Mouse (Mus musculus) c-Kit-negative CD71-positive TER-119-positive erythroid progenitor cells, embryonic 14.5 days (primary cell): ENCODE measurements around the gene Tpbgl.

Source experiments
- DNase-seq: peaks from one replicate; pipeline ENCODE4 v3.0.0-alpha.2; 2013; ENCODE audit warnings: low read depth, low spot score

The Tpbgl gene

GRCm38 (mm10) chr7:99626376-99627270 lies at the start of gene Tpbgl:
Tpbgl (minus strand) TSS chr7:99627103.
- no peak for DNase-seq

DNA sequence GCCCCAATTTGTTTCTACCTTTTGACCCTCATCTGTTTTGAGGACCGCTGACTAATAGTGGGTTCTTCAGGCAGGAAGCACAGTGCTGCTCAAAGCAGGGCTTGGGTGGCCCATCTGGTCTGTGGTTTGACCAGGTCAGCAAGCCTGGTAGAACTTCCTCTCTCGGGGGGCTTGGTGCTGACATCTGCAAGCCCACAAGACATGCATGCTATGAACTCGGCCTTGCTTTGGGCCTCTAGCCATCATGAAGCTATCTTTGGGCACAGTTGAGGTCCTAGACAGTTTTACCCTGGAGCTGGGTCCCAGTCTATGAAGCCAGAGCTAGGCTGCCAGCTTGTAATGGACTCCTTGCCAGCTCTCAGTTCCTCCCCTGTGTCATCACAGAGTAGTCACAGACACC lies 48.0 kb upstream of the Tpbgl start:
- no peak for DNase-seq

DNA sequence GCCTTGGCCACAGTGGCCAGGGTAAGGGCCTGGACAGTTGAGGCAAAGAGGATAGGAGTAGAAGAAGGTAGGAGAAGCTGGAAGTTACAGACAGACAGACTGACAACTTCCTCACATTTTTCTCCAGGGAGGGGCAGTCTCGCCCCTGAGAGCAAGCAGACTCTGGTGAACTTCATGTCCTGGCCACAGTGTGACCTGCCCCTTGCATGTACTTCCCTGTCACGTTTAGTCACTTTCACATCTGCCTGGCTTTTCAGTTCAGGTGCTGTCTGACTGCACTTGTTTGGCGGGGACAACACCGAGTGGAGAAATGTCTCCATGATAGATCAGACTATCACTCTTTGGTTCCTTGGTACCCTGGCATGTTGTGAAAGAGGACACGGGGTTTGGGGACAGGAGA lies 47.3 kb upstream of the Tpbgl start:
- DNase-seq: no peak

DNA sequence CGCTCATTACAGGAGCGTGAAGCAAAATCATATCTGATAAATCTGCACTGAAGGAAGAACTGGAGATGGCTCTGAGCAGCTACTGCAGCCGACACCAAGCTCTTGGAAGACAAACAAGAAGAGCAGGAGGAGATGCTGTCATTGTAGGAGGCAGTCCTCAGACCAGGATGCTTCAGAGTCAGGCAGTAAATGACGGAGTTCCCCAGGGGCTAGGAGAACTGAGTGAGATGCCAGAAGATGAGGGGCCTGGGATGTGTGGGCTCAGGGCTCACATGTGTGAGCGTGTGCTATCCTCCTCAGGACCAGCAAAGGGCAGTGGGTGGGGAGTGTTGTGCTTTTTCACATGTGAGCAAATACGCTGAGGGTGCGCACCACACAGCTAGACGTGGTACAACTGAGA lies 46.3 kb upstream of the Tpbgl start:
- no peak for DNase-seq

DNA sequence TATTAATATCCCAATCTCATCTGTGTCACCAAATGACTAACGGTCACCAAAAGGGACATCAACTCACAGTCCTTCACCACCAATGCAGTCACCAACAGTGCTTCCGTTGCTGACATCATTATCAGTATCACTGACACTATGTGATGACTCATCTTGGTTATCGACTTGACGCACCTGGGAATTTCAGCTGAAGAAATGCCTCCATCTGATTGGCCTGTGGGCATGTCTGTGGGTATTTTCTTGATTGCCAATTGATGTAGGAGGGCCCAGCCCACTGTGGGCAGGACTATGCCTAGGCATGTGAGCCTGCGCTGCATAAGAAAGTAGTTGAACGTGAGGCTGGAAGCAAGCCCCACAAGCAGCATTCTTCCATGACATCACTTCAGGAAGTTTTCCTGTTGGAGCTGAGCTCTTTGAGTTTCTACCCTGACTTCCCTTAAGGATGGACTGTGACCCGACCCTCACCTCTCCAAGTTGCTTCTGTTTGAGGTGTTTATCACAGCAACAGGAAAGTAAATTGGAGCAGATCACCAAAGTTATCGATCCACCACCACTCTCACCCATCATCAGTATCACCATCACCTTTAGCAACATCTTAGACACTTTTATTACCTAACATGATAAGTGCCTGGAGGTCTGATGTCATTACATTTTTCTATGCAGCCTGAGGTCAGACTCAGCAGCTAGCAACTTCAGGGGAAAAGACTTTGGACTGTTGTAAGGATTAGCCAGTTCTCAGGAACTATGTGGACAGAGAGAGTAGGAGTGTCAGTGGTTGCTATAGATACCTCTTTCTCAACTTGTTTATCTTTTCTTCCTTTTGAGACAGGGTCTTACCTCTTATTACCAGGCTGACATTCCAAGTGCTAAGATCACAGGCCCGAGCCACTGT lies 44.9 kb upstream of the Tpbgl start:
- DNase-seq: peak; percentile 37

- no peak for DNase-seq
These were observed 44.0 kb upstream of the Tpbgl start for GRCm38 (mm10) chr7:99670915-99671314.

- no peak for DNase-seq
These were observed 41.9 kb upstream of the Tpbgl start for GRCm38 (mm10) chr7:99668802-99669201.

- DNase-seq: no peak
These were observed 40.2 kb upstream of the Tpbgl start for GRCm38 (mm10) chr7:99667096-99667495.

GRCm38 (mm10) chr7:99665731-99666452 lies 39.0 kb upstream of the Tpbgl start:
- no peak for DNase-seq

DNA sequence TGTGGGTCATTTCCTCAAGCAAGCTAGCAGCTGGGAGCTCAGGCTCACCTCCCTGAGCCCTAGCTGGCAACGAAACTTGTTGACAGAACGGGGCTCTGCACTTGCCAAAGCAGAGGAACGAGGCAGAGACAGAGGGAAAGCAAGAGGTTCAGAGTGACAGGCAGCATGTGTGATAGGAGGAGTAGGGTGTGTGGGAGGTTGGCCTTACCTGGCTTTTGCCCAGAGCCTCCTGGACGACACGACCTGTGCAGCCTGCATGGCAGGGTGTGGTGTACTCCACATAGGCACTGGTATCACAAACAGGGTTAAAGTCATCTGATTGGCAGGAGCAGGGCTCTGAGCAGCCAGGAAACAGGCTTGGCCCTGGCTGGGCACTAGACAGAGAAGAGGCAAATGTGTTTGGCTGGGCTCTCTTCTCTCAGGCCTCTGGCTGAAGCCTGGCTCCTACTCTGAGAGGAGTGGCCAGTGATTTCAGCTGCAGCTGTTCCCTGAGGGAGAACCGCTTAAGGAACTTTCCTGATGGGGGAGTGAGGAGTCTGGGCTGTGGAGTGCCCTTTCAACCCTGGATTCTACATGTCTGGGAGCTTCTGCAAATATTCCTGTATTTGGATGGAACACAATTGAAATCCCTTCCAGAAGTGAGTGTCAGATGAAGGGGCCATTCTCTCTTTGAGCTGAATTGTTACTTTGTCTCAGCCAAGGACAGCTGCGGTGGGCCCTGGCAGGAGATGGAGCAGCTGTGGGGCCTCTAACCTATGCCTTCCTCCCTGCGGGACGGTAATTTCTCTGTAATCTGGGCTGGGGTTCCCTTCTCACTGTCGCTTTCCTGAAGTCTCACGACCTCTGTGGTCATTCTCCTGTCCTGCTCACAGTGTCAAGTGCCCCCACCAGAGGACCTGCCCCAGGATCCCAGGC lies 37.9 kb upstream of the Tpbgl start:
- no peak for DNase-seq

DNA sequence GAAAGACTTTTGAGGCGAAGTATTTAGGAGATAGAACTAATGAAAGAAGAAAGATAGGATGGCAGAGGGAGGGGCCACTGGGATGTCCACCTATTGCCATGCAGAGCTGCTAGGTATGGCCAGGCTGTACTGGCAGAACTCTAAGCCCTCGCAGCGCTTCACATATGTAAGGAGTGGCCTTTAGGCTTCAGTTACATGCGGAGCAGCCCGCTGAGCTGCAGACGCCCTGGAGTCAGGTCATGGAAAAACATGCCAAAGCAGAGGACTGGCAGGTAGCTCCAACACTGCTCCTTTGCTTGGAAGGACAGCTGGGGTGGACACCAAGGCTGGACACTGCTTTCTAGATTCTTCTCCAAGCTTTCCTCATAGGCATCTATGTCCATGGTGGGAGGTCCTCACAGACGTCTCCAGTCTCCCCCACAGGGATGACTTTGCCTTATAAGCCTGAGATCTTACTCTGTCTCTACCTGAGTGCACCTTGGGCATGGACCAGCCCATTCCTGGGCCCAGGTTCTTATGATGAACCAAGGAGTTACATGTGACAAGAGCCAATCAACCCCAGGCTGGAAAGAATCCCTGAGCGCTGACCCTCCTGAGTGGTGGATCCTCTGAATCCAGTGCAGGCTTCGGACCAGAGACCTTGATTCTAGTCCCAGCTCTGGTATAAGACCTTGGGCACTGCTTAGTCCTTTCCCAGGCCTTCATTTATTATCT lies 36.8 kb upstream of the Tpbgl start:
- no peak for DNase-seq

- DNase-seq: no peak
These were observed 35.4 kb upstream of the Tpbgl start for GRCm38 (mm10) chr7:99662311-99662710.

DNA sequence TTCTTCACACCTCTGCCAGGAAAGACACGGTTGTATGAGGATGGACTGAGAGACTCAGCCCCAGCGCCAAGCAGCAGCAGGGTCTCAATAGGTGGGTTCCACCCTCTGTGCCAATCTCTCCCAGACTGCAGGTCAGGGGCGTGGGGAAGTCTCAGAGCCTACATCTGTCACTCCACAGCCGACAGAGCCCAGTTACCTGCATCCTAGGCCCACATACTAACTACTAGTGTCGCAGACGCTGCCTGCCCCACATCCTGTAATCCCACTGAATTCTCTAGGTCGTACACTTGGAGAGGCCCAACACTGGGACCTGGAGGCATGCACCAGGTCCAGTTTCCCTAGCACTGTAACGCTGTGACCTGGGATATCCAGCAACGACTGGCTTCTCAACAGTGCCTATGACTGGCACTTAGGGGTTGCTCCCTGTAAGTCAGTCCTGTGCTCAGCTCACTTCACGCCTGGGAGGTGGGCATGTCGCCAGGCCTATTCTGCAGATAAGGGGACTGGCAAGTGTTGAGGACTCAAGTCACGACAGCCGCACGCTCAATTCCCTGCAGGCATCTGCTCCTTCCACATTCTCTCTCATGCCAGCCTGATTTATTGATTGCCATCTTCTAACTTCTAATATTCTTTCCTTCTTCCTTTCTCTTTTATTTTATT lies 34.8 kb upstream of the Tpbgl start:
- no peak for DNase-seq

DNA sequence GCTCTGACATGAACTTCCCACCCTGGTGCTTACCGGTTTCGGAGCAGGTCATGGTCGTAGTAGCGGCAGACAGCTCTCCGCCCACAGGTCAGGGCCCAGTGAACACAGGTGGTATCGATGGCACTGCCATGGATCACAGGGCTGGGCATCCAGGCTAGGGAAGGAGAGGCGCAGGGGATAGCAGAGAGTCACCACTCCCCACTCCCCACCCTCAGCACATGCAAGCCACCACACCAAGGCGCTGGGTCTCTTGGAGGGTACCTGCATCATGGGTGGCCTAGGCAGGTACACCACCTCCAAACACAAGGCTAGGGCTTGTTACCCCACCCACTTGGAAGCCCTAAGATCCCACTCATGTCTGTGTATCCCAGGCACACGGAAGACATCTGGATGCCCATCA lies 34.2 kb upstream of the Tpbgl start:
- DNase-seq: no peak

- DNase-seq: peak; percentile 66
These were observed 32.6 kb upstream of the Tpbgl start for GRCm38 (mm10) chr7:99659379-99660029.

- no peak for DNase-seq
These were observed 27.3 kb upstream of the Tpbgl start for GRCm38 (mm10) chr7:99654244-99654643.

GRCm38 (mm10) chr7:99649585-99649984 lies 22.7 kb upstream of the Tpbgl start:
- no peak for DNase-seq

DNA sequence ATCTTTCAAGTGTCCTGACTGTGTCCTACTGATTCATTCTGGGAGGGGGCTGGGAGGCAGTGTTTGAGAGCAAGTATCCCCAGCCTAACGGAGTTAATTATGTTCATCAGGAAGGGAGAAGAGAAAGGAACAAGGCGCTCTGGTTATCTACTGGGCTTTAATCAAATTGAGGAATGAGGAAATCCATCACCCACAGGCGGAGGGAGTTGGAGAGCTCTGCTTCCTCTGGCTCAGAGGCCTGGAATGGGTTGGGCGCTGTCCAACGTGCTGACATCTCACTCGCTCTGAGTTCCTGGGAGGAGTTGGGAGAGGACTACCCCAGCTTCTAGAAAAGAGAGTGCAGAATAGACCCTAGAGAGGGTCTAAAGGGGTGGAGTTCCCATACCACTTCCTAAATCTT lies 21.7 kb upstream of the Tpbgl start:
- DNase-seq: no peak

DNA sequence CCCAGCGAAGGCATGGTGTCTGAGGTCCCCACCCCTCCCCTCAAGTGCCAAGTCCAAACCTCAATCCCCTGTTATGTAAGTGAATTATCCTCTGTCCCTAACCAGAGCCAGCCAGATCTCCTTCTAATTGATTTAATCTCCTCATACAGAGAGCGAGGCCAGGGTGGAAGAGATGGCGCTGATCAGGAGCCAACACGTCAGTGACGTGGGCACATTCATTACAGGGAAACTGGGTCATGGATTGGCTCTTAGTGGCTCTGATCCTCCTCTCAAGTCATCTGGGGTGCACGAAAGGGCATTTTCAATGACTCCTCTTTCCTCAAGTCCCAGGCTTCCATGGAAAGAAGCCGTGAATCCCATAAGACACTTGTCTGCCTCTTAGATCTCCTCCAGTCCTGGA lies 17.8 kb upstream of the Tpbgl start:
- DNase-seq: no peak
